Mouse (Mus musculus): Measurements from ENCODE around the gene Sh3gl3.
A peak's percentile ranks its signal among the peaks of the same experiment; 100 is the strongest.

Gene Sh3gl3

GRCm38 (mm10) chr7:82294611-82295010, 121.0 kb downstream of the Sh3gl3 start:
- DNase-seq, result no peak

GRCm38 (mm10) chr7:82308398-82308797, 134.8 kb downstream of the Sh3gl3 start:
- DNase-seq, result no peak

GRCm38 (mm10) chr7:82318515-82318914, 144.9 kb downstream of the Sh3gl3 start:
- DNase-seq, result no peak

- no peak for DNase-seq
These were observed 153.0 kb downstream of the Sh3gl3 start for GRCm38 (mm10) chr7:82326616-82327015.

GRCm38 (mm10) chr7:82327201-82327600, 153.6 kb downstream of the Sh3gl3 start:
- no peak for DNase-seq

- no peak for DNase-seq
These were observed 154.2 kb downstream of the Sh3gl3 start for GRCm38 (mm10) chr7:82327881-82328280.

- DNase-seq, result no peak
These were observed 156.2 kb downstream of the Sh3gl3 start for GRCm38 (mm10) chr7:82329831-82330230.

- DNase-seq, result no peak
These were observed 157.2 kb downstream of the Sh3gl3 start for GRCm38 (mm10) chr7:82330860-82331259.

- DNase-seq, result no peak
These were observed 160.4 kb downstream of the Sh3gl3 start for GRCm38 (mm10) chr7:82334000-82334399.

GRCm38 (mm10) chr7:82335211-82336121, 161.8 kb downstream of the Sh3gl3 start, which contains the start of gene Adamtsl3:
TSS of gene Adamtsl3 (plus strand) at chr7:82335694.
- DNase-seq, result peak; percentile 17

GRCm38 (mm10) chr7:82336132-82336531, 162.5 kb downstream of the Sh3gl3 start:
- peak; percentile 11 for DNase-seq

GRCm38 (mm10) chr7:82338121-82338520, 164.5 kb downstream of the Sh3gl3 start:
- DNase-seq, result no peak

- DNase-seq, result no peak
These were observed 164.9 kb downstream of the Sh3gl3 start for GRCm38 (mm10) chr7:82338532-82338931.

GRCm38 (mm10) chr7:82339214-82339613, 165.6 kb downstream of the Sh3gl3 start:
- peak; percentile 15 for DNase-seq

- DNase-seq, result no peak
These were observed 167.8 kb downstream of the Sh3gl3 start for GRCm38 (mm10) chr7:82341476-82341875.

GRCm38 (mm10) chr7:82346706-82347105, 173.1 kb downstream of the Sh3gl3 start:
- no peak for DNase-seq

GRCm38 (mm10) chr7:82349796-82350195, 176.2 kb downstream of the Sh3gl3 start:
- DNase-seq, result no peak

- DNase-seq, result no peak
These were observed 176.8 kb downstream of the Sh3gl3 start for GRCm38 (mm10) chr7:82350421-82350820.
